Mouse (Mus musculus): ENCODE results near the gene Pdlim7.

Gene Pdlim7

DNA sequence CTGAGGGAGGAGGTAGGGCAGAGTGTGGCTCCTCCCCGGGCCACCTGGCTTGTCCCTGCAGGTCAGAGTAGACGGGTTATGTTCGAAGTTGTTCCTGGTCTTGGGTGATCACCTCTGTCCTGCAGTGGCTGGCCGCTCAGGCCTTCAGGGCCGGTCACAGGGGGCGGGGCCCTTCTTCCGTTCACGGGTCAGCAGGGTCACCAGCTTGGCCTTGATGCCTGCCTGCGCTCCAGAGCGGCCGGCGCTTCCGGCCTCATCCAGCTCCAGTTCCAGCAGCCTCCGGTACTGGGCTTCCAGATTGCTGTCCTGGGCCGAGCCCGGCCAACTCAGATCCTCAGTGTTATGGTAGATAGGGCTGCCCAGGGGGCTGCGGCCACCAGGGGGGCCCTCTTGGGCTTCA is 9.8 kb upstream of the Pdlim7 start:
- ATAC-seq (ENCODE audit: insufficient number of reproducible peaks, low FRiP score, low TSS enrichment), result no peak

DNA sequence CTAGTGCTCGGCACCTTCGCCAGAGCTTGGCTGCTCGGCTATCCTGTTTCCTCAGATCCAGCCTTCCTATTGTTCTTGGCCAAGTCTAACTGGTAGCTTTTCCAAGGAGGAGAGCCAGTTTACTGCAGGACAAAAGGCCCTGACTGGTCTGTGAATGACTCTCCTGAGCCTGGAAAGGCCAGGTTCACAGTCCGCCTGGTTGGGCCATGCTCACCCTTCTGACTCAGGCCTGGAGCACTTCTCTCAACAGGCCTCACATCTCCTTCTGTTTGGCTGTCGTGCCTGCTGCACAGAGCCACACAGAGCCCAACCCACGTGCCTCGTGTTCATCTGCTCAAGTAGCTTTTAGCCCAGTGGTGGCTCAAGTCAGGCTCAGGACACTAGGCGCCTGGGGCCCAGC is 9.3 kb upstream of the Pdlim7 start:
- ATAC-seq (ENCODE audit: insufficient number of reproducible peaks, low FRiP score, low TSS enrichment), result no peak

DNA sequence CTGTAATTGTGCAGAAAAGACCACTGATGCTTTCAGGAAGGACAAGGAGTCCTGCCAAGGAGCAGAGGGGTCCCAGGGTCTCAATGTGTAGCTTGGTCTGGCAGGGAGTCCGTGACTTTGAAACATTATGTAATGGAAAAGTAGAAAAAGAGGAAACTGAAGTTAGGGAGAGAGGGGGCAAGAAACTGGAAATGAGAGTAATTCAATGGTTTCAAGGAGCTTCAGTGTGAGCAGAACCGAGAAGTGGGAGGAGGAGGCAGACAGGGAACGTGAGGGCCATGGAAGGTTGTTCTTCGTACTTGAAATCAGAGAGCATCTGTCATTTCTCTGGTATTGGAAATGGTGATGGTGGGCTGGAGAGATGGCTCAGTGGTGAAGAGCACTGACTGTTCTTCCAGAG is 6.1 kb upstream of the Pdlim7 start:
- no peak for ATAC-seq (ENCODE audit: insufficient number of reproducible peaks, low FRiP score, low TSS enrichment)

DNA sequence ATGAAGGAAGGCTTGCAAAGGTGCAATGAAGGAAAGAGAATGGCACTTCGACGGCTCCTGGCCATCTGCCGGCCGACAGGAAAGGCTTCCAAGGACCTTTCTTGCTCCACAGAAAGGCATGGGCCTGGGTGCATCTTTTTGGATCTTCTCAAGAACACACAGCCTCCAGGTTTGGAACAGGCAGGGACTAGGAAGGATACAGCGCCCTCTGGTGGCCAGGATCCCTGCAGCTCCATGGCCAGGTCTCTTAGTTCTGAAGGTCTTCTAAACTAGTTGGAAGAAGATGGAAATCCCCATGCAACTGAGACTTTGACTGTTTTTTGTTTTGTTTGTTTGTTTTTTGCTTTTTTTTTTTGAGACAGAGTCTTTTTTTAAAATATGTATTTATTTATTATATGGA is 3.5 kb upstream of the Pdlim7 start:
- ATAC-seq (ENCODE audit: insufficient number of reproducible peaks, low FRiP score, low TSS enrichment), result no peak

DNA sequence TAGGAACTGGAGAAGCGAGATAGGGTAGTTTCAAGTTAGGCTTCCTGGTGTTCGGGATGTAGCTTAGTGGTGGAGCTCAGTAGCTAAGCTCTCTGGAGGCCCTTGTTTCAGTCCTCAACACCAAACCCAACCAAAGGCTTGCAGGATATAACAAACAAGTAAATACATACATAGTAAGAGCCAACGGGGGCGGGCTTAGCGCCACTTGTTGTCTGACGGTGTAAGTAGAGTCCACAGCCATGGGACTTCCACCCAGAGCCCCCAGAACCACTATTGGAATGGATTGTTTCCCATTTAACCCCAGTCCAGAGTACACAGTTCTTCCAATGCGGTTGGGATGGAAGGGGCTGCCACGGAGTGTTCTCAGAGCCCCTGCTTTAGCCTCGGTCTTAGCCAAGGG is 352 bp upstream of the Pdlim7 start:
- no peak for ATAC-seq (ENCODE audit: insufficient number of reproducible peaks, low FRiP score, low TSS enrichment)

DNA sequence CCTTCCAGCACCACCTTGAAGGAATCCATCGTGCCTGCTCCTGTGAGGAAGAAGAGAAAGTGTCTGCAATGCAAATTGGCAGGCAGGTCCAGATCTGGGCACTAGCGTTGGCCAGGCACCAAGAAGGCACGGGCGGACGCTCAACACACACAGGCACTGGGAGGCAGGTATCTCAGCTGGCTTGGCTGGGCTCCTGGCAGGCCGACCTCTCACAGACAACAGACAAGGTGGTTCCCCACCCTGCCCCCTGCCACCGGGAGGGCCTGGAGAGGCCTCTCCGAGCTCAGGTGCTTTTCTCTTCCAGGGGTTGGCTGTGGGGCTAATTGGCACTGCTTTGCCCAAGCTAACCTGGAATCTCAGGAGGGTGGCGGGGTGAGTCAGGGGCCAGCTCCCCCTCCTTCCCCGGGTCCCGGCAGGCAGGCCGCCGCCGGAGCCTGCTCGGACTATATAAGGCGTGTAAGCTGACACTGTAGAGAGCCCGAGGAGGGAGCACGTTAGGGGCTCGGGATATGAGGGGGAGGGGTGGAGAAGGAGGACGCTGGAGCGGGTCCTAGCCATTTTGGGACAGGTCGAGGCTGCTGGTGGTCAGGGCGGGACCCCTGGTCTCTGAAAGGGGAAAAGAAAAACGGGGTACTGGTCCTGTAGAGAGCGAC is 971 bp downstream of the Pdlim7 start:
- 0 out of 2 replicates have a peak, but pooled peaks have one; percentile 19 for ATAC-seq (ENCODE audit: insufficient number of reproducible peaks, low FRiP score, low TSS enrichment)

- no peak for ATAC-seq (ENCODE audit: insufficient number of reproducible peaks, low FRiP score, low TSS enrichment)
Measured at GRCm38 (mm10) chr13:55511492-55511861, 2.0 kb downstream of the Pdlim7 start.

DNA sequence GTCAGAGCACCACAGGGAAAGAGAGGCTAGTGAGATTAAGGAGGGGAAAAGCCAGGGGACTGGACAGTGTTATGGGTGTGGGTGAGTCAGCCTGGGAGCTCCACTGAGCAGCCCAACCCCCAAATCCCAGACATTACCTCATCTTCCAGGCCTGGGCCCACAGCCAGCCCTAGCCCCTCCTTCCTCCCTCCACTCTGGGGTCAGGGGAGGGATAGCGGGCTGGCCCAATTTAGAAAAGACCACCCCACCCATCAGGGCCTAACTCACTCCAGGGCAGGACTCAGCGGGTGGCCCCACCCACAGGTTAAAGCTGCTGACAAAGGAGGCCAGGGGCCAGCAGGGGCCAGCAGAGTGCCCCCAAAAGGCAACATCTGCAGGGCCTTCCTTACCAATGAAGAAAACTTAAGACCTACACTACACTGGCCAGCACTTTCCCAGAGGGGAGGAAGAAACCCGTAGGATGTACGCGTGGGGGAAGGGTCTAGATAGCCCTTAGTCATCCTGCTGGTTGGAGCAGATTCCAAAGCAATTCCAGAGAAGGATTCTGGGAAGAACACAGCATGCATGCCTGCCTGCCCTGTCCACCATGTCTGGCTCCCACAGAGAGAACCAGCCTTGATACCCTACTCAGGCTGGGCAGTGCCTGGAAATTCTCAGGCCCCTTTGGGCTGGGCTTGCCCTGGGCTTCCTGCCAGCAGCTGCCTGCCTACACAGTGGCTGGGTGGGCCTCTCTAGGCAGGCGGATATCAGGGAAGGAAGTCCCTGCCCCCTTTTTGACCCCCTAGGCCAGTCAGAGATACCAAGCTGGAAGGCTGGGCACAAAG is 2.6 kb downstream of the Pdlim7 start:
- ATAC-seq (ENCODE audit: insufficient number of reproducible peaks, low FRiP score, low TSS enrichment), result no peak

DNA sequence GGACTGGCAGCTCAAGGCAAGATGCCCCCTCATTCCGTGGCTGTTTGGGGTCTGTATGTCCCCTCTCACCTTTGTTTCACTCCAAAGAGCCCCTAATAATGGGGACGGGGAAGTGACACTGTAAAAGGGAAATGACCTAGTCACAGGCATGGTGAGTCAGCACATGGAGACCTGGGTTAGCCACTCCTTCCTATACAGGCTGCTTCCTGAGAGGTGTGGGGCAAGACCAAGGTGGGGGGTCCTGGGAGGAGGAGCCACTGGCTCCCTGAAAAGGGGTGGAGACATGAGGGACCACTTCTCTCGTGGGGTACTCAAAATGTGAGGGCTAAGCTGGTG is 3.2 kb downstream of the Pdlim7 start:
- no peak for ATAC-seq (ENCODE audit: insufficient number of reproducible peaks, low FRiP score, low TSS enrichment)

GRCm38 (mm10) chr13:55508531-55508930 is 4.9 kb downstream of the Pdlim7 start:
- ATAC-seq (ENCODE audit: insufficient number of reproducible peaks, low FRiP score, low TSS enrichment), result no peak

DNA sequence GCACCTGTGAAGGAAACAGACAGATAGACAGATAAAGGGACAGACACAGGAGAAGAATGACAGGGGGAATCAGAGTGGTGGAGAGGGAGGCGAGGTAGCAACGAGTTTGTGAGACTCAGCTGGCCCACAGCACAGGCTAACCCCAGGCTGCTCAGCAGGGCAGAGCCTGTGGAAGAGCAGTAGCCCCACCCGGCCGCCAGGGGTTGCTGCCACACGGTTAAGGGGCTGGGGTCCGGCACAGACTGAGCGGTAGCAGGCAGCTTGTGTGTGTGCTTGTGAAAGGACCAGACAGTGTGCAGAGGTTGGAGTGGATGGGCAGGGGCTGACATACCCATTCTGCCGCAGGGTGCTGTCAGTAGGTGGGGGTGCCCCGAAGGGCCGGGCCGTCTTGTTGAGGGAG is 5.6 kb downstream of the Pdlim7 start:
- ATAC-seq (ENCODE audit: insufficient number of reproducible peaks, low FRiP score, low TSS enrichment), result no peak

- no peak for ATAC-seq (ENCODE audit: insufficient number of reproducible peaks, low FRiP score, low TSS enrichment)
Measured at GRCm38 (mm10) chr13:55506697-55507096, 6.8 kb downstream of the Pdlim7 start.

- no peak for ATAC-seq (ENCODE audit: insufficient number of reproducible peaks, low FRiP score, low TSS enrichment)
Measured at GRCm38 (mm10) chr13:55505810-55506209, 7.7 kb downstream of the Pdlim7 start.

DNA sequence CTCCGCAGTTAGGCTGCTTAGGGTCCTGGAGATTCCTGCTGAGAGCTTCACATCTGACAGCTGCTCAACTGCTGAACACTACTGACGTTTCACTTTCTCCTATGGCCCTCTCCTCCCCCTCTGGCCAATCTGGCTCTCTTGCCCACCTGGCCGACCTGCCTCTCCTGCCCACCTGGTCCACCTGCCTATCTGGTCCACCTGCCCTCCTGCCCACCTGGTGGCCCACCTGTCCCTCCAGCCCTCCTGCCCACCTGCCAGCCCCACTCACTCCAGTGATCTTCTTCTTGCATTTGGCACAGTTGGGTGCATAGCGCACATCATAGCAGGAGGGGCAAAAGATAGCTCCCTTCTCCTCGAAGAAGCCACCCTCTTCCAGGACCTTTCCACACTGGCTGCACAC is 9.1 kb downstream of the Pdlim7 start:
- no peak for ATAC-seq (ENCODE audit: insufficient number of reproducible peaks, low FRiP score, low TSS enrichment)

GRCm38 (mm10) chr13:55502405-55502804 is 11.1 kb downstream of the Pdlim7 start:
- no peak for ATAC-seq (ENCODE audit: insufficient number of reproducible peaks, low FRiP score, low TSS enrichment)

- no peak for ATAC-seq (ENCODE audit: insufficient number of reproducible peaks, low FRiP score, low TSS enrichment)
Measured at GRCm38 (mm10) chr13:55500575-55500974, 12.9 kb downstream of the Pdlim7 start.

DNA sequence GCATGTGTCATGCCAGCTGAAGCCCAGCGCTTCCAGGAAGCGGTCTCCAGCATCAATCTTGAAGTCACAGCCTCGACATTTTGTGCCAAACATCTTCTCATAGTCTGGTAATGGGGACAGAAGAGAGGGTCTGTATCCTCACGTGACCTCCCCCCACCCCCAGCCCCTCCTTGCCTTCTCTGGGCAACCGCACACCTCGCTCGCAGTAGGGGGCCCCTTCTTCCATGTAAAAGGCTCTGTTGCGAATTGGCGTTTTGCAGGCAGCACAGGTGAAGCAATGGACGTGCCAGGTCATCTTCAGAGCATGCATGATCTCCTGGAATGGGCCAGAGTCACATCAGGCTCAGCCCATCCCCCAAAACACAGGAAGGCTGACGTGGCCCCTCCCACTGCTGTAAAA is 14.6 kb downstream of the Pdlim7 start:
- no peak for ATAC-seq (ENCODE audit: insufficient number of reproducible peaks, low FRiP score, low TSS enrichment)

DNA sequence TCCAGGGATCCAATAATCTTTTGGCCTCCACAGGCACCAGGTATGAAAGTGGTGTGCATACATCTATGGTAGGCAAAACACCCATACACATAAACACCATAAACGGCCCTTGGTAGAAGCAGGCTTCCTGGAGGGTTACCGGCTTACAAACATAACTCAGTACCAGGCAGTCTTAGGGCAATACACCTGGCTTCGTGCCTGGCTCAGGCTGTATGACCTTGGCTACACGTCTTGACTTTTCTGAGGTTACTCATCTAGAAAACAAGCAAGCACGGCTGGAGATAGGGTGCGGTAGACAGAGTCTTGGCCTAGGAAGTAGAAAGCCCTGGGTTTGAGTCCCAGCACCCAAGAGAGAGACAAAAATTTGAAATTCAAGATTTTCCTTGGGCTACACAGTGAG is 16.8 kb downstream of the Pdlim7 start:
- ATAC-seq (ENCODE audit: insufficient number of reproducible peaks, low FRiP score, low TSS enrichment), result no peak

GRCm38 (mm10) chr13:55495702-55496101 is 17.8 kb downstream of the Pdlim7 start:
- ATAC-seq (ENCODE audit: insufficient number of reproducible peaks, low FRiP score, low TSS enrichment), result no peak

DNA sequence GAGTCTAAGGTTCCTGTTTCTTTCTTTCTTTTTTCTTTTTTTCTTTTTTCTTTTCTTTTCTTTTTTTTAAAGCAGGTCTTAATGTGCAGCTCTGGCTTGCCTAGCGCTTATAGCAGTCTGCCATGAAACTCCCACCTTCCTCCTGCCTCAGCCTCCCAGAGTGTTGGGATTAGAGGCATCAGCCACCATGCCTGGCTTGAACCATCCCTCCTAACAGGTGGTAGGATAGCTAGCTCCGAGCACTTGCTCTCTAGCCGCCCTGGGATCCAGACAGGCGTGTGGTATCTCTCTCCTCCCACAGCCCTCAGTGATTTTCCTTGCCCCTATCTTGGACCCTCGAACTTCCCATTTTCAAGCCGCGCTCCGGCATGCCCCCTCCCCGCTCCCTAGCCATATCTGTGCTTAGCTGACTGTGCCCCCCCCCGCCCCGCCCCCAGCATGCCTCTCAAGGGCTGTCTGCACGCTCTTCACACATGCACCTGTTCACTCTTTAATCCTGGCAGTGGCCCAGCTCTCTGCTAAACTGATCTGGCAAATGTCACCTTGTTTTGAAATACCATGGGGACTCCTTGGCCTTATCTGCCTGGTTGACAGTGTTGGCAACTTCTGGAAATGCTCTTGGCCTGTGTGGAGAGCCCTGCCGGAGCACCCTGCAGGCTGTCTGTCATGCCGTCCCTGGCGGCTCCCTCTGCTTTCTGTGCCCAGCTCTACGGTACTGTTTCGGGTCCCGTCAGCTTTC is 18.4 kb downstream of the Pdlim7 start:
- peak; percentile 87 for ATAC-seq (ENCODE audit: insufficient number of reproducible peaks, low FRiP score, low TSS enrichment)

GRCm38 (mm10) chr13:55494257-55494656 is 19.2 kb downstream of the Pdlim7 start:
- no peak for ATAC-seq (ENCODE audit: insufficient number of reproducible peaks, low FRiP score, low TSS enrichment)

Measured in cerebellum, adult (tissue).